Mouse (Mus musculus) neural tube, embryonic 11.5 days (tissue): ENCODE measurements at regions not wholly inside any gene's neighbourhood (a gene's known extent, or its start where the extent isn't known, plus 50 kb on each side); places are given as distances from the start of the nearest gene placed in this dataset.

Experiments used
- ATAC-seq: fragments of 200-750 bp; cut with Nextera tagmentation; 2 replicates; pipeline ENCODE4 v1.8.0; 2017; ENCODE audit warnings: moderate number of reproducible peaks, mild to moderate bottlenecking, moderate TSS enrichment, moderate library complexity; ENCODE audit not compliant: insufficient read depth, low FRiP score, low TSS enrichment
- DNase-seq: peaks from one replicate; pipeline ENCODE4 v3.0.0-alpha.2; 2015; ENCODE audit warnings: low spot score
- H3K27ac ChIP-seq: fragments of 300-500 bp; sonication (generic); 2 replicates; pipeline ENCODE4 v1.5.1; 2014; ENCODE audit warnings: low read depth, mild to moderate bottlenecking, low read length
- H3K27me3 ChIP-seq: fragments of 300-500 bp; sonication (generic); 2 replicates; pipeline ENCODE4 v1.6.1; 2014; ENCODE audit warnings: mild to moderate bottlenecking, low read length, mixed read lengths; ENCODE audit not compliant: control insufficient read depth, insufficient read depth
- H3K36me3 ChIP-seq: fragments of 300-500 bp; sonication (generic); 2 replicates; pipeline ENCODE4 v1.6.1; 2014; ENCODE audit warnings: mild to moderate bottlenecking, low read length, moderate library complexity, mixed read lengths; ENCODE audit not compliant: control insufficient read depth, insufficient read depth
- H3K4me1 ChIP-seq: fragments of 300-500 bp; sonication (generic); 2 replicates; pipeline ENCODE4 v1.6.1; 2014; ENCODE audit warnings: low read length, mixed read lengths; ENCODE audit not compliant: control insufficient read depth, insufficient read depth
- H3K4me2 ChIP-seq: fragments of 300-500 bp; sonication (generic); 2 replicates; pipeline ENCODE4 v1.6.1; 2014; ENCODE audit warnings: low read depth, mild to moderate bottlenecking, moderate library complexity
- H3K4me3 ChIP-seq: fragments of 300-500 bp; sonication (generic); 2 replicates; pipeline ENCODE4 v1.5.1; 2014; ENCODE audit warnings: low read depth, low read length
- H3K9ac ChIP-seq: fragments of 300-500 bp; sonication (generic); 2 replicates; pipeline ENCODE4 v1.6.1; 2014; ENCODE audit warnings: mild to moderate bottlenecking, low read length
- H3K9me3 ChIP-seq: fragments of 300-500 bp; sonication (generic); 2 replicates; pipeline ENCODE4 v1.6.1; 2016; ENCODE audit warnings: low read length; ENCODE audit not compliant: control insufficient read depth
- WGBS: fragments of 180-500 bp; shearing (Covaris S2); extraction: QIAGEN DNeasy Blood & Tissue Kit; methylation state at CpG from one replicate; pipeline ENCODE4 v1.1.7; 2014; 5-methylcytosine and 5-hydroxymethylcytosine counted together

GRCm38 (mm10) chr5:89991568-89991967, 108.4 kb upstream of the Adamts3 start:
- Histone ChIP-seq H3K27me3 (no peaks in the 10 kb centered on the region), H3K36me3 (no peaks in the 10 kb centered on the region), H3K27ac (no peak overlapping the region), H3K9ac (no peak overlapping the region), H3K4me2 (no peak overlapping the region), H3K4me3 (no peak overlapping the region), H3K4me1 (no peaks in the 10 kb centered on the region), H3K9me3 (no peaks in the 10 kb centered on the region)
- ATAC-seq: no peak
- DNase-seq: no peak
- 62% methylated on average over 2 of the region's 2 CpGs for whole genome bisulfite sequencing

- WGBS: 55% methylated on average over 6 of the region's 6 CpGs
- H3K9me3 ChIP-seq: no peaks in the 10 kb centered on the region
- H3K4me1 ChIP-seq: no peaks in the 10 kb centered on the region
- H3K27me3 ChIP-seq: no peaks in the 10 kb centered on the region
- H3K36me3 ChIP-seq: no peaks in the 10 kb centered on the region
- H3K4me3 ChIP-seq: no peak overlapping the region
- DNase-seq: no peak
- H3K9ac ChIP-seq: no peak overlapping the region
- ATAC-seq: no peak
- no peak overlapping the region for H3K27ac ChIP-seq
- H3K4me2 ChIP-seq: no peak overlapping the region
These were observed 98.5 kb upstream of the Adamts3 start for GRCm38 (mm10) chr5:89981627-89982026.

- ATAC-seq (no peak), DNase-seq (no peak)
- Histone ChIP-seq H3K9me3 (no peaks in the 10 kb centered on the region), H3K4me1 (no peaks in the 10 kb centered on the region), H3K27me3 (no peaks in the 10 kb centered on the region), H3K4me2 (no peak overlapping the region), H3K36me3 (no peaks in the 10 kb centered on the region), H3K9ac (no peak overlapping the region), H3K4me3 (no peak overlapping the region), H3K27ac (no peak overlapping the region)
- WGBS: 90% methylated on average over 3 of the region's 3 CpGs
These were observed 97.1 kb upstream of the Adamts3 start for GRCm38 (mm10) chr5:89980204-89980603.

GRCm38 (mm10) chr5:89952611-89953010, 69.5 kb upstream of the Adamts3 start:
- Histone ChIP-seq H3K4me1 (no peaks in the 10 kb centered on the region), H3K4me2 (no peak overlapping the region), H3K27me3 (no peaks in the 10 kb centered on the region), H3K9ac (no peak overlapping the region), H3K27ac (no peak overlapping the region), H3K9me3 (no peaks in the 10 kb centered on the region), H3K36me3 (no peaks in the 10 kb centered on the region), H3K4me3 (no peak overlapping the region)
- DNase-seq (no peak), ATAC-seq (no peak)
- 86% methylated on average over 11 of the region's 11 CpGs for WGBS

- Histone ChIP-seq H3K4me2 (no peak overlapping the region), H3K36me3 (no peaks in the 10 kb centered on the region), H3K27ac (no peak overlapping the region), H3K4me3 (no peak overlapping the region), H3K27me3 (no peaks in the 10 kb centered on the region), H3K4me1 (no peaks in the 10 kb centered on the region), H3K9me3 (no peaks in the 10 kb centered on the region), H3K9ac (no peak overlapping the region)
- 91% methylated on average over 3 of the region's 3 CpGs for WGBS
- DNase-seq: no peak
- no peak for ATAC-seq
These were observed 62.5 kb upstream of the Adamts3 start for GRCm38 (mm10) chr5:89945660-89945925.

- 81% methylated on average over 5 of the region's 5 CpGs for WGBS
- no peak overlapping the region for H3K9ac ChIP-seq
- H3K27ac ChIP-seq: no peak overlapping the region
- no peak for ATAC-seq
- H3K36me3 ChIP-seq: no peaks in the 10 kb centered on the region
- no peak overlapping the region for H3K4me2 ChIP-seq
- H3K9me3 ChIP-seq: no peaks in the 10 kb centered on the region
- no peaks in the 10 kb centered on the region for H3K4me1 ChIP-seq
- H3K4me3 ChIP-seq: no peak overlapping the region
- no peak for DNase-seq
- no peaks in the 10 kb centered on the region for H3K27me3 ChIP-seq
These were observed 61.9 kb upstream of the Adamts3 start for GRCm38 (mm10) chr5:89944855-89945659.

GRCm38 (mm10) chr5:89943276-89944127, 60.4 kb upstream of the Adamts3 start:
- Histone ChIP-seq H3K4me2 (no peak overlapping the region), H3K9ac (no peak overlapping the region), H3K36me3 (no peaks in the 10 kb centered on the region), H3K27ac (no peak overlapping the region), H3K27me3 (no peaks in the 10 kb centered on the region), H3K9me3 (no peaks in the 10 kb centered on the region), H3K4me1 (no peaks in the 10 kb centered on the region), H3K4me3 (no peak overlapping the region)
- 64% methylated on average over 9 of the region's 9 CpGs for WGBS
- ATAC-seq (no peak), DNase-seq (peak; percentile 13)

GRCm38 (mm10) chr5:89942244-89942643, 59.1 kb upstream of the Adamts3 start:
- Histone ChIP-seq H3K36me3 (no peaks in the 10 kb centered on the region), H3K9me3 (no peaks in the 10 kb centered on the region), H3K4me3 (no peak overlapping the region), H3K4me1 (no peaks in the 10 kb centered on the region), H3K27me3 (no peaks in the 10 kb centered on the region), H3K27ac (no peak overlapping the region), H3K4me2 (no peak overlapping the region), H3K9ac (no peak overlapping the region)
- DNase-seq: no peak
- 64% methylated on average over 4 of the region's 4 CpGs for WGBS
- no peak for ATAC-seq

GRCm38 (mm10) chr5:89932999-89933398, 49.9 kb upstream of the Adamts3 start:
- H3K27ac ChIP-seq: no peak overlapping the region
- H3K4me1 ChIP-seq: no peaks in the 10 kb centered on the region
- no peaks in the 10 kb centered on the region for H3K9me3 ChIP-seq
- H3K36me3 ChIP-seq: no peaks in the 10 kb centered on the region
- WGBS: 85% methylated on average over 6 of the region's 6 CpGs
- ATAC-seq: no peak
- no peak for DNase-seq
- H3K27me3 ChIP-seq: no peaks in the 10 kb centered on the region
- H3K4me3 ChIP-seq: no peak overlapping the region
- no peak overlapping the region for H3K4me2 ChIP-seq
- H3K9ac ChIP-seq: no peak overlapping the region
